ENCODE assay signal across 8 mouse cellular contexts in the genomic region with DNA sequence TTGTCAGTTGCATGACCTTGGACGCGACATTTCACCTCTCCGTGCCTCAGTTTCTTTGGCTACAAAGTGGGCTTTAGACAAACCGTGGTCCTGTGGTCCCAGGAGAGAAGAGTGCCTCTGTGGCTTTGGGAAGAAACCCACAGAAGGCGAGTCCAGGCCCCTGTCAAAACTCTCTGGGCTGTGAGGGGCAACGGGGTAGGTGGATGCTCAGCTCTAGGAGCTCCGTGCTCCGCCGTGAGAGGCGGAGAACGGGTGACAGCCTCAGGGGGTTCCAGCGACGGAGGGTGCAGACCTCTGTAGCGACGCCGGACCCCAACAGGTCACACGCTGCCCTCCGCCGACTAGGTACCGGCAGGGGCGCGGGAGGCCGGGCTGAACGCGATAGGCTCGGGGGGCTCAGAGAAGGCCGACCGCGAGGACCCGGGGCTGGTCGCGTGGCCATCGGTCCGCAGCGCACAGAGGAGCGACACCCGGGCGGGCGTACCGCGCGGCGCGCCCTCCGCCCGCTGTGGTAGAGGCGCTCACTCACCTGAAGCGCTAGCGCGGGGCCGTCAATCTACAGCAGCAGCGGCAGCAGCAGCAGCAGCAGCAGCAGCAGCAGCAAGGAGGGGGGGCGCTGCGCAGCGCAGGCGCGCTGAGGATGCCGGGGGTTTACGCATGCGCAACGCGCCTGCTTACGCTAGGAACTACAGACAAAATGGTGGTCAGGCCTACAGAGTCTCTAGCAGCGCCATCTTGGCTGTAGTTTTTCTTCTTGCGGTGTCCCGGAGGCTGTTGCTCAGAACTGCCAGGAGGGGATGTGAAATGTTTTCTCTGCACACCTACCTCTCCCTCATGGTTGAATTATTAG. TPM values are rescaled to one million over a fixed set of nuclear protein-coding genes. Genes with fewer than 3 reads are reported as not detected.
DNase-seq lines count a peak whose midpoint lies in the region; ATAC-seq and TF ChIP-seq lines count a peak whose summit lies in the region.

A gene (minus strand): TSS at position 587 of the 850 bp plus-strand sequence.

- 0 out of 2 replicates have a peak, but pooled peaks have one; percentile 20 for TF ChIP-seq CTCF in G1E (IDR thresholded peaks at IDR 0.05; ENCODE audit: low read depth, low read length)
- peak; percentile 72 for TF ChIP-seq CTCF in layer of hippocampus, adult 2 months (conservative IDR thresholded peaks at IDR 0.05)
- peak; percentile 68 for TF ChIP-seq CTCF in lung, embryonic 14.5 days (IDR thresholded peaks at IDR 0.05; ENCODE audit: low read depth)
- TF ChIP-seq CTCF in olfactory bulb, adult 2 months (IDR thresholded peaks at IDR 0.05; ENCODE audit: insufficient read depth, low read depth, low read length), result no peak
- TF ChIP-seq CTCF in thymus, adult 2 months (IDR thresholded peaks at IDR 0.05; ENCODE audit: borderline replicate concordance, control insufficient read depth, extremely low read depth, insufficient read depth, low read length, poor library complexity), result peak; percentile 74; the same call in 1 of the 2 replicates

- WGBS in forebrain, embryonic 16.5 days, result under 1% methylated on average over 59 of the region's 66 CpGs
- WGBS in lung, embryonic 14.5 days, result under 1% methylated on average over 66 of the region's 66 CpGs
- WGBS in olfactory bulb, adult 2 months, result under 1% methylated on average over 66 of the region's 66 CpGs
- under 1% methylated on average over 66 of the region's 66 CpGs for WGBS in thymus, adult 2 months

- intact Hi-C loops in heart, postnatal 36 days (cut with DNase I), result no loop called here

- H3K4me3 ChIP-seq in G1E (ENCODE audit: low read depth, low read length), result peak within 1 kb of the TSS; percentile 97
- peak within 1 kb of the TSS; percentile 95 for H3K4me3 ChIP-seq in forebrain, embryonic 16.5 days (replicated peaks; ENCODE audit: low read length)
- peak within 1 kb of the TSS; percentile 74 for H3K4me3 ChIP-seq in layer of hippocampus, adult 2 months
- H3K4me3 ChIP-seq in lung, embryonic 14.5 days (ENCODE audit: low read depth, low read length), result peak within 1 kb of the TSS; percentile 75
- H3K4me3 ChIP-seq in olfactory bulb, adult 2 months (ENCODE audit: insufficient read depth, low read depth, low read length), result peak within 1 kb of the TSS; percentile 85
- peak within 1 kb of the TSS; percentile 83 for H3K4me3 ChIP-seq in thymus, adult 2 months (ENCODE audit: control insufficient read depth, insufficient read depth, low read length)

- H3K9me3 ChIP-seq in G1E (replicated peaks), result no peaks in the 10 kb centered on the region
- H3K9me3 ChIP-seq in forebrain, embryonic 16.5 days (ENCODE audit: control insufficient read depth, low read length), result no peaks in the 10 kb centered on the region
- no peaks in the 10 kb centered on the region for H3K9me3 ChIP-seq in lung, embryonic 14.5 days (ENCODE audit: low read depth, low read length)

- peak within 1 kb of the TSS; percentile 90 for H3K9ac ChIP-seq in forebrain, embryonic 16.5 days (replicated peaks; ENCODE audit: low read depth, low read length)
- H3K9ac ChIP-seq in lung, embryonic 14.5 days, result peak within 1 kb of the TSS; percentile 79

- H3K36me3 ChIP-seq in G1E (replicated peaks), result peaks cover 43% of the 10 kb centered on the region
- no peaks in the 10 kb centered on the region for H3K36me3 ChIP-seq in forebrain, embryonic 16.5 days (ENCODE audit: control insufficient read depth, insufficient read depth)
- H3K36me3 ChIP-seq in lung, embryonic 14.5 days (ENCODE audit: insufficient read depth), result peaks cover 16% of the 10 kb centered on the region
- H3K36me3 ChIP-seq in thymus, adult 2 months (ENCODE audit: control insufficient read depth, insufficient read depth, low read length), result no peaks in the 10 kb centered on the region

- peak within 1 kb of the TSS; percentile 70 for H3K27ac ChIP-seq in forebrain, embryonic 16.5 days (ENCODE audit: low read length)
- H3K27ac ChIP-seq in layer of hippocampus, adult 2 months, result peak within 1 kb of the TSS; percentile 97
- H3K27ac ChIP-seq in lung, embryonic 14.5 days (ENCODE audit: low read depth), result peak within 1 kb of the TSS; percentile 38; the same call in 1 of the 2 replicates
- peak within 1 kb of the TSS; percentile 57 for H3K27ac ChIP-seq in olfactory bulb, adult 2 months (ENCODE audit: insufficient read depth, low read depth, low read length)
- H3K27ac ChIP-seq in thymus, adult 2 months (ENCODE audit: control insufficient read depth, insufficient read depth, low read length), result no peak within 1 kb of the TSS

- H3K4me1 ChIP-seq in G1E (ENCODE audit: insufficient read depth, low read depth, low read length), result peaks cover 51% of the 10 kb centered on the region
- H3K4me1 ChIP-seq in forebrain, embryonic 16.5 days (replicated peaks; ENCODE audit: control insufficient read depth, insufficient read depth, low read length), result peaks cover 15% of the 10 kb centered on the region
- H3K4me1 ChIP-seq in lung, embryonic 14.5 days (ENCODE audit: insufficient read depth), result 0 out of 2 replicates have a peak, but pooled peaks cover 6% of the 10 kb centered on the region
- peaks cover under 1% of the 10 kb centered on the region; the same call in 1 of the 2 replicates for H3K4me1 ChIP-seq in olfactory bulb, adult 2 months (ENCODE audit: control insufficient read depth, insufficient read depth, low read length)
- H3K4me1 ChIP-seq in thymus, adult 2 months (replicated peaks; ENCODE audit: control insufficient read depth, insufficient read depth, low read length), result peaks cover 7% of the 10 kb centered on the region

- peak within 1 kb of the TSS; percentile 96 for H3K4me2 ChIP-seq in forebrain, embryonic 16.5 days (ENCODE audit: low read length)
- H3K4me2 ChIP-seq in lung, embryonic 14.5 days, result peak within 1 kb of the TSS; percentile 67

- TF ChIP-seq POLR2A in olfactory bulb, adult 2 months (IDR thresholded peaks at IDR 0.05; ENCODE audit: insufficient read depth, low read depth, low read length), result peak; percentile 58
- TF ChIP-seq POLR2A in thymus, adult 2 months (IDR thresholded peaks at IDR 0.05; ENCODE audit: control insufficient read depth, extremely low read depth, insufficient read depth, low read length, poor library complexity), result peak; percentile 80

- no peaks in the 10 kb centered on the region for H3K27me3 ChIP-seq in G1E (ENCODE audit: insufficient read depth, low read length)
- no peaks in the 10 kb centered on the region for H3K27me3 ChIP-seq in forebrain, embryonic 16.5 days (replicated peaks; ENCODE audit: control insufficient read depth, insufficient read depth, low read length)
- H3K27me3 ChIP-seq in lung, embryonic 14.5 days (ENCODE audit: insufficient read depth, low read length), result no peaks in the 10 kb centered on the region
- no peaks in the 10 kb centered on the region for H3K27me3 ChIP-seq in thymus, adult 2 months (ENCODE audit: control insufficient read depth, insufficient read depth, low read length)

- peak; percentile 75; the same call in 1 of the 2 replicates for ATAC-seq in G1E (ENCODE audit: extremely low read depth, insufficient number of reproducible peaks, low FRiP score, poor library complexity, severe bottlenecking)
- peak; percentile 98 for ATAC-seq in forebrain, embryonic 16.5 days
- peak; percentile 97 for ATAC-seq in lung, embryonic 14.5 days (ENCODE audit: insufficient read depth)

- peak; percentile 41 for DNase-seq in G1E (ENCODE audit: low spot score)
- peak; percentile 96 to 97 for DNase-seq in cerebellum, adult 18-20 months
- DNase-seq in heart, postnatal 36 days, result peak; percentile 95
- DNase-seq in layer of hippocampus, adult 2 months (ENCODE audit: low spot score in 2 of 2), result peak; percentile 95 to 97
- DNase-seq in lung, embryonic 14.5 days, result peak; percentile 99
- DNase-seq in thymus, adult 2 months, result peak; percentile 96

RNA-seq across cellular contexts. Expression of the gene that starts here (rescaled TPM):
- total RNA-seq in G1E (2014; fragmentation: Nextera tagmentation) (139 and 157 TPM in 2 replicates), G1E (2017) (113 and 121 TPM in 2 replicates)
- 13.5 and 14.3 TPM in 2 replicates for polyA plus RNA-seq in G1E (2012)
- polyA plus RNA-seq in forebrain, embryonic 16.5 days (2015; fragmentation: Nextera tagmentation; extraction: Ambion mirVana), result 150 and 152 TPM in 2 replicates
- 10 to 100 TPM; 20.0 to 24.9 TPM for total RNA-seq in heart, postnatal 36 days (2021)
- total RNA-seq in layer of hippocampus, adult 2 months (2021), result 100 to 1,000 TPM; 416 to 430 TPM
- polyA plus RNA-seq in lung, embryonic 14.5 days (2014; fragmentation: Nextera tagmentation; extraction: Ambion mirVana), result 43.7 TPM in 2 replicates
- 187 and 436 TPM in 2 replicates for polyA plus RNA-seq in olfactory bulb, adult 2 months (2012; ENCODE audit: insufficient read depth, insufficient read length, low replicate concordance, missing spikeins)
- polyA plus RNA-seq in thymus, adult 2 months (2012; rRNA removed), result 171 and 197 TPM in 2 replicates

Comparison
In these comparisons a context has a peak if more than half of its experiments do, and no peak if none do; other contexts are left out.
1. RNA of the gene that starts here (total RNA-seq): 416 to 430 TPM in layer of hippocampus, adult 2 months and 113 to 157 TPM in G1E; 20.0 to 24.9 TPM in heart, postnatal 36 days; every median in the first group is over 4 times any median in the second.
2. DNase-seq: peak in every context shown above with its lines; median percentile 99 in lung, embryonic 14.5 days; 96 in cerebellum, adult 18-20 months; 96 in layer of hippocampus, adult 2 months; 96 in thymus, adult 2 months; 95 in heart, postnatal 36 days; 41 in G1E.
3. Peak in every context shown above with its lines, with median percentiles within 50 percentile points of each other: ATAC-seq and H3K4me3 ChIP-seq.